Mouse (Mus musculus) layer of hippocampus, postnatal 10 days (tissue): ENCODE results near the gene Ip6k1. TPM values are rescaled to one million over a fixed set of nuclear protein-coding genes. Genes with fewer than 3 reads are reported as not detected.

Experiments
- DNase-seq, 2 experiments: peaks; one replicate each; pipeline ENCODE4 v3.0.0; 2021; ENCODE audit warnings: low spot score in 2 of 2
- total RNA-seq, 2 experiments: library from RNA; stranded (reverse); gene quantifications; 2 replicates each; pipeline ENCODE4 v1.2.3; 2021

Ip6k1 gene
- total RNA-seq, 2 experiments from 2014 or later = 159 to 163 TPM

- no peak for DNase-seq
Measured at GRCm38 (mm10) chr9:108020741-108021140, 18.4 kb downstream of the Ip6k1 start.

- DNase-seq = no peak
Measured at GRCm38 (mm10) chr9:108023216-108023615, 20.9 kb downstream of the Ip6k1 start.

DNA sequence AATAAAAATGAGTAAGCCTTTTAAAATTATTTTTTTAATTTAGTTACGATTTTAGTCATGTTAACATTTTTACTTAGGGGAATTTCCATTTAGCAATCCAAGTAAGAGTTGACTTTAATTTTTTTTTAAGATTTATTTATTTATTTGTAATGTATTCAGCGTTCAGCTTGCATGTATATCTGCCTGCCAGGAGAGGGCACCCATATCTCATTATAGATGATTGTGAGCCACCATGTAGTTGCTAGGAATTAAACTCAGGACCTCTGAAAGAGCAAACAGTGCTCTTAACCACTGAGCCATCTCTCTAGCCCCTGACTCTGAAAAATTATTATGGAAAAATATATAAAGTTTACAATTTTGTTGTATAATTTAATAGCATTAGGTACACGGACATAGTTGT is 24.3 kb downstream of the Ip6k1 start:
- DNase-seq = no peak

DNA sequence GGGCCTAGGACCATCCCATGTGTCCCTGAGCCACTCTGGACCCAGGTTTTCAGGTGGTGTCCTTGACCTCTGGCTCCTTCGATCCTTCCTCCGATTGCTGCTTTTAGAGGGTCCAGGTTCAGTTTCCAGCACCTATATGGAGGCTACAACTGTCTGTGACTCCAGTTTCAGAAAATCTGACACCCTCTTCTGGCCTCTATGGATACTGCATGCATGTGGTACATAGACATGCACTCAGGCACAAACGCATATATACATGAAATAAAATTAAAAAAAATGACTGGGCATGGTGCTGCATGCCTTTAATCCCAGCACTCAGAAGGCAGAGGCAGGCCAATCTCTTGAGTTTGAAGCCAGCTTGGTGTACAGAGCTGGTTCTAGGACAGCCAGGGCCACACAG is 25.6 kb downstream of the Ip6k1 start:
- DNase-seq = no peak

- DNase-seq = no peak
Measured at GRCm38 (mm10) chr9:108032126-108032525, 29.8 kb downstream of the Ip6k1 start.

DNA sequence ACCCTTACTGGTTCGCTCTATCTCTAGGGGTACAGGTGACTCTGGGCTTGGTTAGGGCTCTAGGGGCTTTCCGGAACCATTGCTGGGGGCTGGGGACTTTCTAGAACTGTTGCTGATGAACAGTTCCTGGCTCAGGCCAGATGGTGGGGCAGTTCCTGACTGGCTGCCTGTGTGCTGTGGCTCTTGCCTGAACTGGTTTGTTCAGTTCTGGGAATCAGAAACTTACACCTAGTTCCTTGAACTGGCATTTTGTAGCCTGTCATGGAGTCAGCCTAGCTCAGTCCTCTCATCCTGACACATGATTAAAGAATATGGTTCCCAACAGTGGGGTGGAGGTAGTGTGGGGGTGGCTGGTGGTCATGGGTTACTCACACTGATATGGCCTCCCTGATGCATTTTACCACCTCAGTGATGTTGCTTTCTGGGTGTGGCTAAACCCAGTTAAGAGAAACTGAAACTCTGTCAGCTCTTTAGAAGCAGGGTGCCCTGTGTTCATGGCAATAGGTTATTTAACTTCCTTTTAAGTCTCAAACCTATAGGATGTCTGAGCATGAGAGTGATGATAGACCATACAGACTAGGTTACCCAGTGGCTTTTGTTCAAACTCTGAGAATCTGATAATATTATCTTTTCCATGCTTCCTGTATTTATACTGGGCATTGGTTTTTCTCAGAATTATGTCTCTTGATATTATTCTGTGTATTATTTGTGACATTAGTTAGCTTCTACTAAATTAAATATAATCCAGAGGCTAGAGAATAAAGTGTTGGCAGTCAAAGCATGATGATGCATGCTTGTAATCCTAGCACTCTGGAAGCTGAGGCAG is 33.2 kb downstream of the Ip6k1 start:
- DNase-seq = no peak

- DNase-seq = no peak
Measured at GRCm38 (mm10) chr9:108044751-108045492, 42.6 kb downstream of the Ip6k1 start.

DNA sequence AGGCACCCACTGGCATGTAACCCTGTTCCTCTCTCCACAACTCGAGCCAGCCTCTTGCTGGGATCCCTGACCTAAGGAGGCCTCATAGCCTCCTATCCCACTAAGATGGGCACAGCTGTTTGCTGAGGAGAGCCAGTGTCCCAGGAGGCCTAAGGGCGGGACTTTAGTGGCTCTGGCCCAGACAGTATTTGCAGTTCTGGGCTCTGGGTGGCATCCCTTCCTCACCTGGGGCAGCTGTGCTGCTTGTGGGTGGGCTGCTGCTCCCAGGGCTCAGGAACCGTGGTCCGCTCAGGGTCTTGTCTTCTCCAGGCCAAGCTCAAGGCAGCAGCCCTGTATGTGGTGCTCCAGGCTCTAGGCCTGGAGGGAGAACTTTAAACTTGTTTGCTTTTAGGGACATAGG is 44.3 kb downstream of the Ip6k1 start:
- DNase-seq = no peak

GRCm38 (mm10) chr9:108047601-108048565 is 45.6 kb downstream of the Ip6k1 start:
- no peak for DNase-seq

DNA sequence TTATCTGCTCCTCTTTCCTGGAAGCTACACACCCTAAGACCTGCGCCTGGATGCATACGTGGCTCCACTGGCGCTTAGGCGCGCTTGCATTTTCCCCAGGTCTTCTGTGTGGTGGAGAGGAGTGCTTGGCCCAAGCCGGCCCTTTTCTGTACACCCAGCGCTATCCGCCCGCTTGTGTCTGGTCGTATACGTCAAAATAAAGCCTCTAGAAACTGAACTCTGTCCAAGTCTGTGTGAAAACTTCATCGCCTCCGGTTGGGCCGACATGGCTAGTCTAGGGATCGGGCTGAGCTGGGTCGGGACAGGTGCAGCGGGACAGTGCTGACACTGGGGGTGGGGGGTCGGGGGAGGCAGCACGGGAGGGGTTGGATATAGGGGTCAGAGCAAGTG is 46.3 kb downstream of the Ip6k1 start:
- DNase-seq = no peak

- peak; percentile 93 to 95 for DNase-seq
Measured at GRCm38 (mm10) chr9:108049016-108049455, 46.7 kb downstream of the Ip6k1 start, which contains the start of gene Gmppb. Gene Gmppb (plus strand): TSS chr9:108049242.

- DNase-seq = no peak
Measured at GRCm38 (mm10) chr9:108049561-108050251, 47.4 kb downstream of the Ip6k1 start.

DNA sequence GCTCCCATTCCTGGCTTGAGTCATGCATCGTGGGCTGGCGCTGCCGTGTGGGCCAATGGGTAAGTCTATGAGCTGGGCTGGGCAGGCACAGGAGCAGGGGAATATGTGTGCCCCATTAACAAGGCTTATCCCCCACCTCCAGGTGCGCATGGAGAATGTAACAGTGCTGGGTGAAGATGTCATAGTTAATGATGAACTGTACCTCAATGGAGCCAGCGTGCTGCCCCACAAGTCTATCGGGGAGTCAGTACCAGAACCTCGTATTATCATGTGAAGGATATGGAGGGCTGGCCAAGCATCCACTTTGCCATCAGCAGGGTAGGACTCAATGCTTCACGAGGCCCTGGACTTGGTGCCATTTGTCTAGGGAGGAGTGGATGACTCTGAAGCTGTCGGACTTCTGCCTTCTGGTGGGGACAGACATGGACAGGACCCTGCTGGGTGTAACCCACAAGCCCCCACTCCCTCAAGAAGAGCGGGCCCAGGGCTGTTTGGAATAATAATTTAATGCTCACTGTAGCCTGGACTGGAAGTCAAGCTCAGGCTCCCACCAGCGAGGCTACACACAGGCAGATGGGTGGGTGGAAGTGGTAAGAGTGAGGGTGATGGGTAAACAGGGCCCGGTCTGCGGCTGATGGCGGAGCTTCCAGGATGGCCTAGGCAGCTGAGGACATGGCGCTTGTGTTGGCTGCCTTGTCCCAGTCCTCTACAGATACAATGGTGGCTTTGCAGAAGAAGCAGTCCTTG is 49.1 kb downstream of the Ip6k1 start:
- DNase-seq = no peak

GRCm38 (mm10) chr9:108051931-108052220 is 49.6 kb downstream of the Ip6k1 start:
- no peak for DNase-seq

GRCm38 (mm10) chr9:108052411-108052810 is 50.1 kb downstream of the Ip6k1 start:
- no peak for DNase-seq

DNA sequence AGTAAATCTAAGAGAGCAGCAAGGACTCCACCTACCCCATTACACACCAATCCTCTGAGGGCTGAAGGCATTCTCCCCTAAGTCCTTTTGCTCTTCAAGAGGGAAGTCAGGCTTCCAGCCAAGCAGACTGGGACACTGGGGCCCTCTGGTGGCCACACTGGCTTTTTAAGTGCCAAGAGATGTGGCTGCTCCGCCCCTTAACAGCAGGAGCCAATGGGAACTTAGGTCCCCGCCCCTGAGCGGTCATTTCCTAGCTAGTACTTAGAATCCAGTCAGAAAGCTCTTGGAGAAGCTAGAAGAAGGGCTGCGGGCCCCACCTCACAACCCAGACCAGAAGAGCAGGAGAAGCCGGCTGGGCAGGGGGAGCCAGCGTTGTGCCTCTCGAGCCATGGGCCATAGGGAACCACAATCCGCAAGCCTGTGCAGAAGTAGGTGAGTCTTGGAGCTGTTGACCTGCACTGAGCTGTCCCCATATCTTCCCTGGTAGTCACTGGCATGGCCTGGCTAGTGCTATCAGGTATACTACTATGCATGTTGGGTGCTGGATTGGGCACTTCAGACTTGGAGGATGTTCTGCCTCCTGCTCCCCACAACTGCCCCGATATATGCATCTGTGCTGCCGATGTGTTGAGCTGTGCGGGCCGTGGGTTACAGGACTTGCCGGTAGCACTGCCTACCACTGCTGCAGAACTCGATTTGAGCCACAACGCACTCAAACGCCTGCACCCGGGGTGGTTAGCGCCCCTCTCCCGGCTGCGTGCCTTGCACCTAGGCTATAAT is 50.8 kb downstream of the Ip6k1 start, which contains the start of gene Amigo3:
Gene Amigo3, plus strand, starts transcription at position 275 of the 780 bp plus-strand sequence.
- peak; percentile 99 for DNase-seq

DNA sequence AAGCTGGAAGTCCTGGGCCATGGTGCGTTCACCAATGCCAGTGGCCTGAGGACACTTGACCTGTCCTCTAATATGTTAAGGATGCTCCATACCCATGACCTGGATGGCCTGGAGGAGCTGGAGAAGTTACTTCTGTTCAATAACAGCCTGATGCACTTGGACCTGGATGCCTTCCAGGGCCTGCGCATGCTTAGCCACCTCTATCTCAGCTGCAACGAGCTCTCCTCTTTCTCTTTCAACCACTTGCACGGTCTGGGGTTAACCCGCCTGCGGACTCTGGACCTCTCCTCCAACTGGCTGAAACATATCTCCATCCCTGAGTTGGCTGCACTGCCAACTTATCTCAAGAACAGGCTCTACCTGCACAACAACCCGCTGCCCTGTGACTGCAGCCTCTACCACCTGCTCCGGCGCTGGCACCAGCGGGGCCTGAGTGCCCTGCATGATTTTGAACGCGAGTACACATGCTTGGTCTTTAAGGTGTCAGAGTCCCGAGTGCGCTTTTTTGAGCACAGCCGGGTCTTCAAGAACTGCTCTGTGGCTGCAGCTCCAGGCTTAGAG is 51.4 kb downstream of the Ip6k1 start:
- no peak for DNase-seq

DNA sequence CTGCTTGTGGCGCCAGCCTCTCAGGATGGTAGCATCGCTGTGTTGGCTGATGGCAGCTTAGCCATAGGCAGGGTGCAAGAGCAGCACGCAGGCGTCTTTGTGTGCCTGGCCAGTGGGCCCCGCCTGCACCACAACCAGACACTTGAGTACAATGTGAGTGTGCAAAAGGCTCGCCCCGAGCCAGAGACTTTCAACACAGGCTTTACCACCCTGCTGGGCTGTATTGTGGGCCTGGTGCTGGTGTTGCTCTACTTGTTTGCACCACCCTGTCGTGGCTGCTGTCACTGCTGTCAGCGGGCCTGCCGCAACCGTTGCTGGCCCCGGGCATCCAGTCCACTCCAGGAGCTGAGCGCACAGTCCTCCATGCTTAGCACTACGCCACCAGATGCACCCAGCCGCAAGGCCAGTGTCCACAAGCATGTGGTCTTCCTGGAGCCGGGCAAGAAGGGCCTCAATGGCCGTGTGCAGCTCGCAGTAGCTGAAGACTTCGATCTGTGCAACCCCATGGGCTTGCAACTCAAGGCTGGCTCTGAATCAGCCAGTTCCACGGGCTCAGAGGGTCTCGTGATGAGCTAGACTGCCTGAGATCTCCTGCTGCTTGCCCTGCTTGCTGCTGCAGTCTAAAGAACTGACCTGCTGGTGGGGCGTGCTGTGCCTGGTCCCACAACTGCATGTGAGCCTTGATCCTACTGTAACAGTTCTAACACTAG is 52.2 kb downstream of the Ip6k1 start:
- DNase-seq = peak in 1 of 2 experiments; percentile 11
